Mouse (Mus musculus) heart, embryonic 11.5 days (tissue): ENCODE results near the gene Scgb1a1. TPM values are rescaled to one million over a fixed set of nuclear protein-coding genes. Genes with fewer than 3 reads are reported as not detected.

Source experiments
- ATAC-seq: fragments of 200-750 bp; cut with Nextera tagmentation; replicated peaks from 2 replicates; pipeline ENCODE4 v1.8.0; 2017; ENCODE audit warnings: moderate library complexity; ENCODE audit not compliant: insufficient number of reproducible peaks, low FRiP score, low TSS enrichment
- H3K27ac ChIP-seq: fragments of 300-500 bp; sonication (generic); 2 replicates; pipeline ENCODE4 v1.5.1; 2014; ENCODE audit warnings: mild to moderate bottlenecking, low read depth, low read length
- H3K27me3 ChIP-seq: fragments of 300-500 bp; sonication (generic); 2 replicates; pipeline ENCODE4 v1.6.1; 2014; ENCODE audit warnings: mild to moderate bottlenecking, low read length, mixed read lengths; ENCODE audit not compliant: control insufficient read depth, insufficient read depth
- H3K36me3 ChIP-seq: fragments of 300-500 bp; sonication (generic); 2 replicates; pipeline ENCODE4 v1.6.1; 2014; ENCODE audit warnings: mild to moderate bottlenecking, low read length, moderate library complexity, mixed read lengths; ENCODE audit not compliant: control insufficient read depth, insufficient read depth
- H3K4me1 ChIP-seq: fragments of 300-500 bp; sonication (generic); 2 replicates; pipeline ENCODE4 v1.6.1; 2014; ENCODE audit warnings: low read length; ENCODE audit not compliant: control insufficient read depth, insufficient read depth
- H3K4me2 ChIP-seq: fragments of 300-500 bp; sonication (generic); 2 replicates; pipeline ENCODE4 v1.6.1; 2014; ENCODE audit warnings: mild to moderate bottlenecking, moderate library complexity
- H3K4me3 ChIP-seq: fragments of 300-500 bp; sonication (generic); 2 replicates; pipeline ENCODE4 v1.5.1; 2014; ENCODE audit warnings: low read depth, low read length
- H3K9ac ChIP-seq: fragments of 300-500 bp; sonication (generic); 2 replicates; pipeline ENCODE4 v1.6.1; 2014; ENCODE audit warnings: mild to moderate bottlenecking, low read depth, low read length, moderate library complexity
- H3K9me3 ChIP-seq: fragments of 300-500 bp; sonication (generic); replicated peaks from 2 replicates; pipeline ENCODE4 v1.6.1; 2016; ENCODE audit warnings: low read length; ENCODE audit not compliant: control insufficient read depth
- WGBS: fragments of 180-500 bp; shearing (Covaris S2); extraction: QIAGEN DNeasy Blood & Tissue Kit; methylation state at CpG from one replicate; pipeline ENCODE4 v1.1.7; 2014; ENCODE audit not compliant: insufficient replicate concordance; 5-methylcytosine and 5-hydroxymethylcytosine counted together
- polyA plus RNA-seq: library from polyadenylated mRNA; unstranded; fragments of >200 nt; fragmentation: Nextera tagmentation; extraction: Ambion mirVana; gene quantifications from 2 replicates; pipeline ENCODE4 v1.2.1, GENCODE M21; 2014

The Scgb1a1 gene
- polyA plus RNA-seq, 1 experiment from 2014 or later, result not detected

GRCm38 (mm10) chr19:9119655-9120425 lies 32.1 kb upstream of the Scgb1a1 start:
- H3K4me3 ChIP-seq, result no peak overlapping the region
- 84% methylated on average over 3 of the region's 3 CpGs for WGBS
- H3K27me3 ChIP-seq, result no peaks in the 10 kb centered on the region
- H3K4me2 ChIP-seq, result no peak overlapping the region
- no peak for ATAC-seq
- no peaks in the 10 kb centered on the region for H3K9me3 ChIP-seq
- no peak overlapping the region for H3K9ac ChIP-seq
- H3K4me1 ChIP-seq, result no peaks in the 10 kb centered on the region
- H3K27ac ChIP-seq, result no peak overlapping the region
- no peaks in the 10 kb centered on the region; the same call in 1 of the 2 replicates for H3K36me3 ChIP-seq

- H3K9ac ChIP-seq, result no peak overlapping the region
- 49% methylated on average over 5 of the region's 5 CpGs for WGBS
- H3K9me3 ChIP-seq, result no peaks in the 10 kb centered on the region
- no peak; the same call in 1 of the 2 replicates for ATAC-seq
- no peaks in the 10 kb centered on the region; the same call in 1 of the 2 replicates for H3K36me3 ChIP-seq
- H3K4me1 ChIP-seq, result no peaks in the 10 kb centered on the region
- H3K27ac ChIP-seq, result no peak overlapping the region
- H3K4me2 ChIP-seq, result no peak overlapping the region
- no peaks in the 10 kb centered on the region for H3K27me3 ChIP-seq
- H3K4me3 ChIP-seq, result no peak overlapping the region
These were observed 29.5 kb upstream of the Scgb1a1 start for GRCm38 (mm10) chr19:9117275-9117674.

GRCm38 (mm10) chr19:9116268-9116667 lies 28.5 kb upstream of the Scgb1a1 start:
- 78% methylated on average over 4 of the region's 4 CpGs for WGBS
- Histone ChIP-seq H3K4me1 (0 out of 2 replicates have a peak, but pooled peaks cover 2% of the 10 kb centered on the region), H3K36me3 (no peaks in the 10 kb centered on the region; the same call in 1 of the 2 replicates), H3K4me2 (no peak overlapping the region), H3K9ac (no peak overlapping the region), H3K27ac (no peak overlapping the region), H3K9me3 (no peaks in the 10 kb centered on the region), H3K4me3 (no peak overlapping the region), H3K27me3 (no peaks in the 10 kb centered on the region)
- ATAC-seq, result no peak

GRCm38 (mm10) chr19:9112043-9112442 lies 24.3 kb upstream of the Scgb1a1 start:
- H3K9ac ChIP-seq, result no peak overlapping the region
- H3K4me3 ChIP-seq, result no peak overlapping the region
- no peak overlapping the region for H3K27ac ChIP-seq
- peaks cover 7% of the 10 kb centered on the region for H3K4me1 ChIP-seq
- no peaks in the 10 kb centered on the region for H3K9me3 ChIP-seq
- no peak overlapping the region for H3K4me2 ChIP-seq
- H3K27me3 ChIP-seq, result no peaks in the 10 kb centered on the region
- no peaks in the 10 kb centered on the region for H3K36me3 ChIP-seq
- 34% methylated on average over 8 of the region's 8 CpGs for WGBS
- ATAC-seq, result no peak

- ATAC-seq, result peak; percentile 43
These were observed 22.6 kb upstream of the Scgb1a1 start for GRCm38 (mm10) chr19:9110182-9110869.

GRCm38 (mm10) chr19:9108536-9108935 lies 20.8 kb upstream of the Scgb1a1 start:
- 73% methylated on average over 1 of the region's 1 CpGs for WGBS
- Histone ChIP-seq H3K4me1 (peaks cover 17% of the 10 kb centered on the region), H3K36me3 (no peaks in the 10 kb centered on the region), H3K9me3 (no peaks in the 10 kb centered on the region), H3K27me3 (no peaks in the 10 kb centered on the region), H3K9ac (no peak overlapping the region), H3K27ac (no peak overlapping the region), H3K4me2 (no peak overlapping the region), H3K4me3 (no peak overlapping the region)
- no peak for ATAC-seq

More at GRCm38 (mm10) chr19:9110182-9110869, 22.6 kb upstream of the Scgb1a1 start:
- Histone ChIP-seq H3K4me3 (no peak overlapping the region), H3K36me3 (no peaks in the 10 kb centered on the region), H3K9me3 (no peaks in the 10 kb centered on the region), H3K4me2 (no peak overlapping the region), H3K27me3 (no peaks in the 10 kb centered on the region), H3K27ac (no peak overlapping the region), H3K9ac (no peak overlapping the region), H3K4me1 (peaks cover 17% of the 10 kb centered on the region)
- WGBS, result 45% methylated on average over 4 of the region's 4 CpGs

- peak; percentile 53 for ATAC-seq
- H3K27me3 ChIP-seq, result no peaks in the 10 kb centered on the region
- H3K4me3 ChIP-seq, result no peak overlapping the region
- 0 out of 2 replicates have a peak overlapping the region, but pooled peaks have one; percentile 6 for H3K27ac ChIP-seq
- 63% methylated on average over 1 of the region's 1 CpGs for WGBS
- no peaks in the 10 kb centered on the region for H3K9me3 ChIP-seq
- H3K4me2 ChIP-seq, result no peak overlapping the region
- H3K9ac ChIP-seq, result peak overlapping the region; percentile 2; the same call in 1 of the 2 replicates
- peaks cover 17% of the 10 kb centered on the region for H3K4me1 ChIP-seq
- H3K36me3 ChIP-seq, result no peaks in the 10 kb centered on the region
These were observed 19.6 kb upstream of the Scgb1a1 start for GRCm38 (mm10) chr19:9107379-9107755.

- H3K4me1 ChIP-seq, result peaks cover 15% of the 10 kb centered on the region
- no peaks in the 10 kb centered on the region for H3K36me3 ChIP-seq
- no peak overlapping the region for H3K4me3 ChIP-seq
- H3K9ac ChIP-seq, result peak overlapping the region; percentile 2; the same call in 1 of the 2 replicates
- H3K27me3 ChIP-seq, result no peaks in the 10 kb centered on the region
- 15% methylated on average over 4 of the region's 4 CpGs for WGBS
- no peaks in the 10 kb centered on the region for H3K9me3 ChIP-seq
- ATAC-seq, result peak; percentile 55; the same call in 1 of the 2 replicates
- no peak overlapping the region for H3K4me2 ChIP-seq
- peak overlapping the region; percentile 6 for H3K27ac ChIP-seq
These were observed 19.1 kb upstream of the Scgb1a1 start for GRCm38 (mm10) chr19:9106751-9107378.
